Mouse (Mus musculus) cerebellum, adult 11-12 months (tissue): ENCODE data around the gene Rbfox1.

Experiments
- DNase-seq: peaks from one replicate; pipeline ENCODE4 v3.0.0; 2022

Rbfox1 gene

GRCm38 (mm10) chr16:7051991-7052390, 1166.8 kb downstream of the Rbfox1 start:
- no peak for DNase-seq

GRCm38 (mm10) chr16:7052408-7052807, 1167.3 kb downstream of the Rbfox1 start:
- DNase-seq, result no peak

- DNase-seq, result peak; percentile 43
Measured at GRCm38 (mm10) chr16:7057789-7058188, 1172.6 kb downstream of the Rbfox1 start.

- DNase-seq, result peak; percentile 39
Measured at GRCm38 (mm10) chr16:7058556-7058955, 1173.4 kb downstream of the Rbfox1 start.

- DNase-seq, result no peak
Measured at GRCm38 (mm10) chr16:7059596-7059995, 1174.4 kb downstream of the Rbfox1 start.

- DNase-seq, result no peak
Measured at GRCm38 (mm10) chr16:7060864-7061263, 1175.7 kb downstream of the Rbfox1 start.

GRCm38 (mm10) chr16:7062512-7062911, 1177.4 kb downstream of the Rbfox1 start:
- DNase-seq, result no peak

GRCm38 (mm10) chr16:7067109-7067508, 1182.0 kb downstream of the Rbfox1 start:
- no peak for DNase-seq

- DNase-seq, result no peak
Measured at GRCm38 (mm10) chr16:7069599-7069998, 1184.4 kb downstream of the Rbfox1 start.

GRCm38 (mm10) chr16:7074786-7075185, 1189.6 kb downstream of the Rbfox1 start:
- DNase-seq, result no peak

GRCm38 (mm10) chr16:7075749-7076148, 1190.6 kb downstream of the Rbfox1 start:
- DNase-seq, result peak; percentile 60

- DNase-seq, result no peak
Measured at GRCm38 (mm10) chr16:7076305-7076704, 1191.2 kb downstream of the Rbfox1 start.

GRCm38 (mm10) chr16:7076707-7077106, 1191.6 kb downstream of the Rbfox1 start:
- no peak for DNase-seq

- peak; percentile 82 for DNase-seq
Measured at GRCm38 (mm10) chr16:7081074-7081568, 1196.0 kb downstream of the Rbfox1 start.

- DNase-seq, result no peak
Measured at GRCm38 (mm10) chr16:7081684-7082255, 1196.6 kb downstream of the Rbfox1 start.

- no peak for DNase-seq
Measured at GRCm38 (mm10) chr16:7083937-7084336, 1198.8 kb downstream of the Rbfox1 start.

- DNase-seq, result no peak
Measured at GRCm38 (mm10) chr16:7088601-7089430, 1203.7 kb downstream of the Rbfox1 start.

- no peak for DNase-seq
Measured at GRCm38 (mm10) chr16:7089475-7089874, 1204.3 kb downstream of the Rbfox1 start.

- no peak for DNase-seq
Measured at GRCm38 (mm10) chr16:7090205-7090604, 1205.0 kb downstream of the Rbfox1 start.

- no peak for DNase-seq
Measured at GRCm38 (mm10) chr16:7092811-7093210, 1207.7 kb downstream of the Rbfox1 start.

- DNase-seq, result no peak
Measured at GRCm38 (mm10) chr16:7093686-7094085, 1208.5 kb downstream of the Rbfox1 start.

- no peak for DNase-seq
Measured at GRCm38 (mm10) chr16:7094181-7094749, 1209.1 kb downstream of the Rbfox1 start.

GRCm38 (mm10) chr16:7097071-7097470, 1211.9 kb downstream of the Rbfox1 start:
- DNase-seq, result peak; percentile 46
